Mouse (Mus musculus) myocyte (in vitro differentiated cells): ENCODE results near the gene Slc52a3. TPM values are rescaled to one million over a fixed set of nuclear protein-coding genes. Genes with fewer than 3 reads are reported as not detected.

Experiments used
- H3K27me3 ChIP-seq: one replicate; pipeline ENCODE4 v1.6.1; 2011; ENCODE audit not compliant: control insufficient read depth, insufficient read depth, insufficient read length
- H3K36me3 ChIP-seq: one replicate; pipeline ENCODE4 v1.6.1; 2011; ENCODE audit not compliant: control insufficient read depth, insufficient read depth
- H3K4me2 ChIP-seq: one replicate; pipeline ENCODE4 v1.6.1; 2011; ENCODE audit warnings: low read depth, control low read depth
- H3K4me3 ChIP-seq: one replicate; pipeline ENCODE4 v1.5.1; 2011; ENCODE audit warnings: mild to moderate bottlenecking, control low read depth, moderate library complexity
- H3K79me2 ChIP-seq: one replicate; pipeline ENCODE4 v1.6.1; 2011; ENCODE audit not compliant: control insufficient read depth, insufficient read depth
- H3ac ChIP-seq: one replicate; pipeline ENCODE4 v1.6.1; 2011; ENCODE audit not compliant: control insufficient read depth, insufficient read length
- CEBPB ChIP-seq: IDR thresholded peaks from 2 replicates; pipeline ENCODE4 v1.6.1; 2011; ENCODE audit warnings: mild to moderate bottlenecking, moderate library complexity; ENCODE audit not compliant: poor library complexity, insufficient read depth, severe bottlenecking
- E2F4 ChIP-seq: IDR thresholded peaks from one replicate; pipeline ENCODE4 v1.6.1; 2011; ENCODE audit warnings: mild to moderate bottlenecking, control low read depth, moderate library complexity; ENCODE audit not compliant: insufficient read depth
- MAX ChIP-seq: IDR thresholded peaks from one replicate; pipeline ENCODE4 v1.6.1; 2011; ENCODE audit warnings: low read depth, mild to moderate bottlenecking, control low read depth
- MYOD1 ChIP-seq, 3 experiments: IDR thresholded peaks; one replicate each; pipeline ENCODE4 v1.6.1; 2011; ENCODE audit warnings: control low read depth in 2 of 3, low read depth in 2 of 3, mild to moderate bottlenecking in 2 of 3, moderate library complexity in 1 of 3; ENCODE audit not compliant: insufficient read length in 2 of 3, control insufficient read depth in 1 of 3
- MYOG ChIP-seq, 3 experiments: IDR thresholded peaks; one replicate each; pipeline ENCODE4 v1.6.1; 2011; ENCODE audit warnings: control low read depth in 2 of 3, low read depth in 2 of 3, mild to moderate bottlenecking in 2 of 3; ENCODE audit not compliant: insufficient read length in 2 of 3, control insufficient read depth in 1 of 3, insufficient read depth in 1 of 3
- POLR2A ChIP-seq: IDR thresholded peaks from one replicate; pipeline ENCODE4 v1.6.1; 2011; ENCODE audit warnings: low read depth, mild to moderate bottlenecking, control low read depth, moderate library complexity; ENCODE audit not compliant: insufficient read length
- POLR2AphosphoS2 ChIP-seq: IDR thresholded peaks from one replicate; pipeline ENCODE4 v1.6.1; 2011; ENCODE audit warnings: low read depth, control low read depth; ENCODE audit not compliant: insufficient read length
- REST ChIP-seq: IDR thresholded peaks from one replicate; pipeline ENCODE4 v1.6.1; 2011; ENCODE audit warnings: mild to moderate bottlenecking, control low read depth, moderate library complexity; ENCODE audit not compliant: insufficient read depth, insufficient read length
- SRF ChIP-seq: IDR thresholded peaks from one replicate; pipeline ENCODE4 v1.6.1; 2011; ENCODE audit warnings: low read depth; ENCODE audit not compliant: control insufficient read depth, insufficient read length
- TCF12 ChIP-seq: IDR thresholded peaks from one replicate; pipeline ENCODE4 v1.6.1; 2011; ENCODE audit warnings: mild to moderate bottlenecking, control low read depth; ENCODE audit not compliant: poor library complexity, insufficient read depth, severe bottlenecking
- TCF3 ChIP-seq: IDR thresholded peaks from one replicate; pipeline ENCODE4 v1.6.1; 2011; ENCODE audit warnings: low read depth, control low read depth; ENCODE audit not compliant: insufficient read length
- USF1 ChIP-seq: IDR thresholded peaks from one replicate; pipeline ENCODE4 v1.6.1; 2011; ENCODE audit warnings: low read depth, mild to moderate bottlenecking, control low read depth, moderate library complexity
- polyA plus RNA-seq: library from polyadenylated mRNA; unstranded; fragments of >200 nt; fragmentation: generic; extraction: Trizol; gene quantifications from one replicate; pipeline ENCODE4 v1.2.1, GENCODE M21; 2012; ENCODE audit warnings: missing spikeins

The Slc52a3 gene
- polyA plus RNA-seq, 1 experiment, result 0.02 TPM

- Histone ChIP-seq H3K36me3 (no peaks in the 10 kb centered on the region), H3K4me2 (no peak overlapping the region), H3K79me2 (no peaks in the 10 kb centered on the region), H3K27me3 (peaks cover 40% of the 10 kb centered on the region), H3ac (no peak overlapping the region), H3K4me3 (no peak overlapping the region)
- no peak for TF ChIP-seq MYOG (IDR thresholded peaks at IDR 0.05; ENCODE audit: control insufficient read depth in 1 of 3, insufficient read depth in 1 of 3, insufficient read length in 2 of 3, low read depth in 2 of 3)
- no peak for TF ChIP-seq TCF12
- TF ChIP-seq TCF3, result no peak
- no peak for TF ChIP-seq CEBPB
- TF ChIP-seq USF1, result no peak
- TF ChIP-seq SRF, result no peak
- TF ChIP-seq POLR2AphosphoS2, result no peak
- TF ChIP-seq E2F4, result no peak
- TF ChIP-seq POLR2A, result no peak
Measured at GRCm38 (mm10) chr2:152047116-152048002, 51.0 kb downstream of the Slc52a3 start.

- Histone ChIP-seq H3K27me3 (peaks cover 50% of the 10 kb centered on the region), H3K4me2 (no peak overlapping the region), H3ac (no peak overlapping the region), H3K36me3 (no peaks in the 10 kb centered on the region), H3K79me2 (no peaks in the 10 kb centered on the region), H3K4me3 (no peak overlapping the region)
- TF ChIP-seq TCF3 (no peak), POLR2A (no peak), E2F4 (no peak), MYOG (IDR thresholded peaks at IDR 0.05; ENCODE audit: control insufficient read depth in 1 of 3, insufficient read depth in 1 of 3, insufficient read length in 2 of 3, low read depth in 2 of 3) (no peak), TCF12 (no peak), POLR2AphosphoS2 (no peak), CEBPB (no peak), SRF (no peak), MAX (no peak), REST (no peak), USF1 (no peak), MYOD1 (IDR thresholded peaks at IDR 0.05; ENCODE audit: control insufficient read depth in 1 of 3, insufficient read length in 2 of 3, low read depth in 2 of 3) (no peak)
Measured at GRCm38 (mm10) chr2:152048003-152048980, 52.0 kb downstream of the Slc52a3 start.

GRCm38 (mm10) chr2:152048981-152049441 is 52.7 kb downstream of the Slc52a3 start:
- no peak for TF ChIP-seq POLR2A
- no peak for TF ChIP-seq MYOD1 (IDR thresholded peaks at IDR 0.05; ENCODE audit: control insufficient read depth in 1 of 3, insufficient read length in 2 of 3, low read depth in 2 of 3)
- no peak for TF ChIP-seq USF1
- no peak for TF ChIP-seq SRF
- TF ChIP-seq MYOG (IDR thresholded peaks at IDR 0.05; ENCODE audit: control insufficient read depth in 1 of 3, insufficient read depth in 1 of 3, insufficient read length in 2 of 3, low read depth in 2 of 3), result no peak
- no peak for TF ChIP-seq POLR2AphosphoS2
- TF ChIP-seq E2F4, result no peak
- TF ChIP-seq TCF12, result no peak
- no peak for TF ChIP-seq MAX
- Histone ChIP-seq H3K79me2 (no peaks in the 10 kb centered on the region), H3K27me3 (peaks cover 57% of the 10 kb centered on the region), H3ac (no peak overlapping the region), H3K4me3 (no peak overlapping the region), H3K36me3 (no peaks in the 10 kb centered on the region), H3K4me2 (no peak overlapping the region)

- Histone ChIP-seq H3K4me3 (no peak overlapping the region), H3ac (no peak overlapping the region), H3K4me2 (no peak overlapping the region), H3K79me2 (no peaks in the 10 kb centered on the region), H3K36me3 (no peaks in the 10 kb centered on the region), H3K27me3 (peaks cover 63% of the 10 kb centered on the region)
- TF ChIP-seq MAX, result no peak
- TF ChIP-seq MYOG (IDR thresholded peaks at IDR 0.05; ENCODE audit: control insufficient read depth in 1 of 3, insufficient read depth in 1 of 3, insufficient read length in 2 of 3, low read depth in 2 of 3), result no peak
- no peak for TF ChIP-seq POLR2AphosphoS2
- no peak for TF ChIP-seq TCF12
- no peak for TF ChIP-seq POLR2A
Measured at GRCm38 (mm10) chr2:152049611-152050270, 53.4 kb downstream of the Slc52a3 start.
